Mouse (Mus musculus): Measurements from ENCODE around the gene Pnkp.

DNA sequence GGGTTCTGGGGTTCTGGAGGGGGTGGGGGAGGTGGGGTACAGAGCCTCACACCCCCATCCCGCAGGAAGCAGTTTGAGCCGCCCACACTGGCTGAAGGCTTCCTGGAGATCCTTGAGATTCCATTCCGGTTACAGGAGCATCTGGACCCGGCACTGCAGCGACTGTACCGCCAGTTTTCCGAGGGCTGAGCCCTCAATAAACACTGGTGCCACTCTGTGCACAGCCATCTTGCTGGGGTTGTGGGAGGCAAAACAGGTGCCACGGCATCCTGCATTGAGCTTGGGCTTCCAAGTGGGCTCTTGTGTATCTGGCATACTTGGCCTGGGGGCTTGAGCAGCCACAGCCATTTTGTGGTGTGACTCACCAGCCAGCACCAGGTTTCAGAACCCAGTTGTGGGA, 5.5 kb downstream of the Pnkp start:
- TF ChIP-seq USF1 (IDR thresholded peaks at IDR 0.05; ENCODE audit: low read depth, low read length), result no peak
- no peak for TF ChIP-seq UBTF (IDR thresholded peaks at IDR 0.05; ENCODE audit: low read depth, low read length)
- no peak for TF ChIP-seq ETS1 (conservative IDR thresholded peaks at IDR 0.05; ENCODE audit: low read depth, low read length)
- TF ChIP-seq CTCF (conservative IDR thresholded peaks at IDR 0.05 in 1 of 2, IDR thresholded peaks at IDR 0.05 in 1 of 2; ENCODE audit: low read depth in 2 of 2, low read length in 2 of 2), result no peak
- TF ChIP-seq HCFC1 (IDR thresholded peaks at IDR 0.05; ENCODE audit: low read depth, low read length), result no peak
- no peak for TF ChIP-seq TCF12 (IDR thresholded peaks at IDR 0.05; ENCODE audit: low read depth, low read length)
- no peak for TF ChIP-seq E2F4 (IDR thresholded peaks at IDR 0.05; ENCODE audit: insufficient replicate concordance, low read depth, low read length)
- no peak for TF ChIP-seq RCOR1 (conservative IDR thresholded peaks at IDR 0.05; ENCODE audit: low read depth, low read length)
